Mouse (Mus musculus) telencephalon, adult 2 months (tissue): ENCODE measurements around the gene Kcnn3.
A peak's percentile ranks its signal among the peaks of the same experiment; 100 is the strongest.

Source experiments
- DNase-seq: peaks from one replicate; pipeline ENCODE4 v3.0.0-alpha.2; 2011; ENCODE audit warnings: low read depth, low spot score

The Kcnn3 gene

DNA sequence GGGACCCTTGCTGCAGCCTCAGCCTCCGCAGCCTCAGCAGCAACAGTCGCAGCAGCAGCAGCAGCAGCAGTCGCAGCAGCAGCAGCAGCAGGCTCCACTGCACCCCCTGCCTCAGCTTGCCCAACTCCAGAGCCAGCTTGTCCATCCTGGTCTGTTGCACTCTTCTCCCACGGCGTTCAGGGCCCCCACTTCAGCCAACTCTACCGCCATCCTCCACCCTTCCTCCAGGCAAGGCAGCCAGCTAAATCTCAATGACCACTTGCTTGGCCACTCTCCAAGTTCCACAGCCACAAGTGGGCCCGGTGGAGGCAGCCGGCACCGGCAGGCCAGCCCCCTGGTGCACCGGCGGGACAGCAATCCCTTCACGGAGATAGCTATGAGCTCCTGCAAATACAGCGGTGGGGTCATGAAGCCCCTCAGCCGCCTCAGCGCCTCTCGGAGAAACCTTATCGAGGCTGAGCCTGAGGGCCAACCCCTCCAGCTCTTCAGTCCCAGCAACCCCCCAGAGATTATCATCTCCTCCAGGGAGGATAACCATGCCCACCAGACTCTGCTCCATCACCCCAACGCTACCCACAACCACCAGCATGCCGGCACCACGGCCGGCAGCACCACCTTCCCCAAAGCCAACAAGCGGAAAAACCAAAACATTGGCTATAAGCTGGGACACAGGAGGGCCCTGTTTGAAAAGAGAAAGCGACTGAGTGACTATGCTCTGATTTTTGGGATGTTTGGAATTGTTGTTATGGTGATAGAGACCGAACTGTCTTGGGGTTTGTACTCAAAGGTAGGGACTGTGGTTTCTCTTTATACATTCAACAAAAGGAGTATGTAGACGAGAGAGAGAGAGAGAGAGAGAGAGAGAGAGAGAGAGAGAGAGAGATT lies 896 bp downstream of the Kcnn3 start:
- DNase-seq: no peak

DNA sequence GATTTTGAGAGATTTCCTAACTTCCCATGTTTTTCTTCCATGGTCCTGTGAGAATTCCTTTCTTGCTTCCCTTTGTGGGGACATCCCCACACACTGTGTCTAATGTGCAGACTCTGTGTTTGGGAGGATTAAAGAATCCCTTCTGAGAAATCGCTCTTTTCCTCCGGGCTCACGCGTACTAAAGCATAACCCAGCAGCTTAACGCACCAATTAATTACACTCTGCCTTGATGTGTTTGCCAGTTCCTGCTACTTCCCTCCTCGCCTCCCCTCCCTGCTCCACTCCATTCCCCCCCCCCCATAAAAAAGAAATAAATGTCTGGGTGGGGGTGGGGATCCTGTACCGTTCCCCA lies 1.5 kb downstream of the Kcnn3 start:
- no peak for DNase-seq

- no peak for DNase-seq
These were observed 2.6 kb downstream of the Kcnn3 start for GRCm38 (mm10) chr3:89522450-89523128.

DNA sequence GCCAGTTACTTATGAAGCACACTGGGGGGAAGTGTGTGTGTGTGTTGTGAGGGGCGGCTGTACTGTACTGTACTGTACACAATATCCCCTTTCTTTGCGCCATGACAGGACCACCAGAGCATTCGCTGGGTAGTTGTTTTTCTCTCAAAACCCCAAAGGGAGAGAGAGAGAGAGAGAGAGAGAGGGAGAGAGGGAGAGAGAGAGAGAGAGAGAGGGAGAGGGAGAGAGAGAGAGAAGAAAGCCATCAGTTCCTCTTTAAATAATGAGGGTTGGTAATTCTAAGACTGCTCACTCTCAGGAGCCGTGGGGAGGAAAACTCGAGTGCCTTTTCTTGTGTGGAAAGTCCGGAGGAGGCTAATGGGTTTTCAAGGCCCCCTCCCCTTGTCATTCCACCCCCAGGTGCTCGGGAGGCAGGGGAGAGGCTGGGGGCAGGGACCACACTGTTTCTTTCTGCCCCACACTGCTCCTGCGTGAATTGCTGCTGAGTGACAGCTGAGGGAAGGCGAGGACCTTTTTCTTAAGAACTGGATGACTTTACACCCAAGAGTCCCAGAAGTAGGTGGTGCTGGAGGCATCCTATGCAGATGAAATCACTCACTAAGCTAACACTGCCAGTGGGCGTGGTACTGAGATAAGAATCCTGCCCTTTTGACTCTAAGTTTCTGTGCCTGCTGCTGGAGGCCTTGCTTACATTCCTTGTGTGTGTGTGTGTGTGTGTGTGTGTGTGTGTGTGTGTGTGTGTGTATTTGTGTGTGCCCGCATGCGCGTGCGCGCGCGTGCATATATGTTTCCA lies 6.5 kb downstream of the Kcnn3 start:
- DNase-seq: no peak

DNA sequence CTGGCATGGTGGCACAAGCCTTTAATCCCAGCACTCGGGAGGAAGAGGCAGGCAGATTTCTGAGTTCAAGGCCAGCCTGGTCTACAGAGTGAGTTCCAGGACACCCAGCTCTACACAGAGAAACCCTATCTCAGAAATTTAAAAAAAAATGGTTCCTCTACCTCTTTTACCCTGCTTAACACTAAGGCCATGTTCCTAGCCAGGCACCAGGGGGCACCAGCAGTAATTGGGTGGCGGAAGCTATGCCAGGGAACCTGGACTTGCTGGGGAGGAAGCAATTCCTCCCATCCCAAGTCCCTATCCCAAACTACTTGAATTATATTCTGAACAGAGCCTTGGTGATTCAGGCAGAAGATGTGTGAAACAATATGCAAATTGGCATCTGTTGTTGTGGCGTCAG lies 9.8 kb downstream of the Kcnn3 start:
- DNase-seq: no peak

DNA sequence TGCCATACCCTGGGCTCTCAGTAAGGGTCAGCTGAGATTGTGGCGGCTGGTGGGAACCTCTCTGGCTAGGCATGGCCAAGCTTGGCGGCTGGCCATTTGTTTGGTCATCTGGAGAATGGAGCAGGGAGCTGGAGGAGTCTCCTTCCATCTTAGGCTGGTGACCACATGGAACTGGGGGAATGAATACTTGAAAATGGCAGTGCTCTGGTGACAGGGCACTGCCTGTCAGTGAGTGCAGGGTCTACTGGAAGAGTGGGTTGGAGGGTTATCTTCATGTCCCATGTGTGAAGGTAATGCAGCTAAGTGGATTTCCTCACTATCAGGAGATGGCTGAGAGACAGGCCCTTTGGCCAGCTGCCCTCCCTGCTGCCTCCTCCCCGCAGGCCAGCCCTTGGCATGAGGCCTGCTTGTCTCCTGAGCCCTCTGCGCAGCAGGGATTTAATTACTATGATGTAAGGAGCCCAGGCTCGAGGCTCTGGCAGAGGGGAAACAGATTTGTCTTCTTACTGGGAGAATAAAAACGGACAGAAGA lies 14.7 kb downstream of the Kcnn3 start:
- DNase-seq: no peak

- no peak for DNase-seq
These were observed 15.2 kb downstream of the Kcnn3 start for GRCm38 (mm10) chr3:89535147-89535546.

GRCm38 (mm10) chr3:89539036-89539739 lies 19.2 kb downstream of the Kcnn3 start:
- DNase-seq: no peak

GRCm38 (mm10) chr3:89539740-89540370 lies 19.9 kb downstream of the Kcnn3 start:
- DNase-seq: no peak

DNA sequence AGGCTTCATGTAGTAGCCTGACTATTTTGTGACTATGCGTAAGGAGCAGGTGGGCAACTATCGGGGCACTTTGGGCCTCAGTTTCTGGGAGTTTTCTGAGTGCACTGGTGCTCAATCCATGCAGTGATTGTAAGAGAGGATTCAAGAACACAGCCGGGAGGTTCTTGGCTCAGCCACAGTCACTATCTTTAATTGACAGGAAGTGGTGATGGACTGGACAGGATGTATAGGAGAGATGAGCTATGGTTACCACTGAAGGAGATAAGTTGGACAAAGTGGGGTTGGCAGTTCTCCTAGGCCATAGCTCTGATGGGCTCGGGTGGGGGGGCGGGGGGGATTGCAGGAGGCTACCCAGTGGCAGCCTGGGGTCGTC lies 20.4 kb downstream of the Kcnn3 start:
- DNase-seq: no peak

GRCm38 (mm10) chr3:89546951-89547350 lies 27.0 kb downstream of the Kcnn3 start:
- peak; percentile 43 for DNase-seq

- no peak for DNase-seq
These were observed 28.8 kb downstream of the Kcnn3 start for GRCm38 (mm10) chr3:89548805-89549204.

DNA sequence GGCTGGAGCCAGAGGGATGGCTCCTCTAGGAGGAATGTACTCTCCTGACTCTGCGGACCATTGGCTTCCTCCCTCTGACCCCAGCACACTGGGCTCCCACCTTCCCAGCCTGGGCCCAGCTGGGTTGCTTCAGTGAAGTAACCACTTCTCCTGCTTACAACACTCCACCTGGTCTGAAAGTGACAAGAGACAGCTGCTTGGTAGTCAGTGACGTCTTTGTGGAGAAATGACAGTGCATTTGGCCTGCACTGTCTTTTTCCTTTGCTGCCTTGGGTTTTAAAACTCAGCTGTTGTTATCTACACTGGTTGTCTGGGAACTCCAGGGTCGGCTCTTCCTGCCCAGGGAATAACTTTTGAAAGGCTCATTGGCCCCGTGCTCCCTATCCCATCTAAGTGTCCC lies 29.5 kb downstream of the Kcnn3 start:
- no peak for DNase-seq

DNA sequence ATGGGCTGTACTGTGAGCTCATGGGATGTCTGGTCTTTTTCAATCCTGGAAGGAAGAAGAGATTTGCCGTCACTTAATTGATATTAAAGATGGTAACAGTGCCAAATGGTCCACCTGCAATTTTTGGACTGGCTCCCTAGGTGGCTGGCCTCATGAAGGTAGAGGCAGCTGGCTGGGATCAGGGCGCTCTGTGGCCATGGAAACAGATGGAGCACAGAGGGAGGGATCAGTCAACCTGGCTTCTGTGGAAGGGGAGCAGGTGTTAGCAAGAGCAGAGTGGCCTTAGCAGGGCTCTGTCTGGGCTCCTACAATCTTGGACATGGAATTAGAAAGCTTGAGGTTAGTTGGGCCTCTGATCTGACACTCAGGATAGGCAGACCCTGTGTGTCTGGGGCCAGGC lies 31.9 kb downstream of the Kcnn3 start:
- DNase-seq: no peak

GRCm38 (mm10) chr3:89553432-89553831 lies 33.5 kb downstream of the Kcnn3 start:
- DNase-seq: no peak

DNA sequence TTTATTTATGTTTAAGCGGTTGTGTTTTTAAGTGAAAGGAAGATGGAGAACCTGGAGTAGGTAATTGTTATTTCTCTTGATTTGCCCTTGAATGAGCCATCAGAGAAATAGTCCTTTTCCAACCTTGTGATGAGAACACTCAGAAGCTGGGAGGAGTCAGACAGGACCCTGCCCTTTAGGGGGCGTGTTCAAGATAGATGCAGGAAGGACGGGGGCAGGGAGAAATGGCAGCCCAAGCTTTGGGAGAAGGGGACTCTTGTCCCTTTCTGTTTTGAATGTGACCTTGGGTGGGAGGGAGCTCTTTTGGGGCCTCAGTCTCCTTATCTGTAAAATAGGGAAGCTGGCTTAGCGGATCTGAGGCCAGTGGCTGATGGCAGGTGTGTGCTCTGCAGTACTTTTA lies 34.0 kb downstream of the Kcnn3 start:
- DNase-seq: no peak

- DNase-seq: no peak
These were observed 34.6 kb downstream of the Kcnn3 start for GRCm38 (mm10) chr3:89554587-89554986.

GRCm38 (mm10) chr3:89557811-89558210 lies 37.8 kb downstream of the Kcnn3 start:
- DNase-seq: no peak

- no peak for DNase-seq
These were observed 39.3 kb downstream of the Kcnn3 start for GRCm38 (mm10) chr3:89558972-89559910.

- DNase-seq: no peak
These were observed 41.4 kb downstream of the Kcnn3 start for GRCm38 (mm10) chr3:89561386-89561785.
